Mouse (Mus musculus) stomach, embryonic 14.5 days (tissue): ENCODE results near the gene Msmb. TPM values are rescaled to one million over a fixed set of nuclear protein-coding genes. Genes with fewer than 3 reads are reported as not detected.
"Not testable (repeated sequence)": the region's sequence is repeated elsewhere in the genome, so short reads cannot be mapped to it uniquely, and the experiment has no call there.

Experiments
- ATAC-seq: fragments of 200-750 bp; cut with Nextera tagmentation; 2 replicates; pipeline ENCODE4 v1.8.0; 2017; ENCODE audit warnings: low read depth, moderate TSS enrichment; ENCODE audit not compliant: insufficient number of reproducible peaks, insufficient read depth, low FRiP score
- H3K27ac ChIP-seq: fragments of 300-500 bp; sonication (generic); 2 replicates; pipeline ENCODE4 v1.5.1; 2014; ENCODE audit warnings: mild to moderate bottlenecking, low read length, moderate library complexity, mixed read lengths
- H3K27me3 ChIP-seq: fragments of 300-500 bp; sonication (generic); 2 replicates; pipeline ENCODE4 v1.6.1; 2014; ENCODE audit warnings: low read length, control low read depth, mixed read lengths; ENCODE audit not compliant: control insufficient read depth, insufficient read depth
- H3K36me3 ChIP-seq: fragments of 300-500 bp; sonication (generic); 2 replicates; pipeline ENCODE4 v1.6.1; 2014; ENCODE audit warnings: mild to moderate bottlenecking, control low read depth, low read length, moderate library complexity, mixed read lengths; ENCODE audit not compliant: control insufficient read depth, insufficient read depth
- H3K4me1 ChIP-seq: fragments of 300-500 bp; sonication (generic); 2 replicates; pipeline ENCODE4 v1.6.1; 2014; ENCODE audit warnings: low read length, control low read depth, mixed read lengths; ENCODE audit not compliant: control insufficient read depth, insufficient read depth
- H3K4me2 ChIP-seq: fragments of 300-500 bp; sonication (generic); replicated peaks from 2 replicates; pipeline ENCODE4 v1.6.1; 2014; ENCODE audit warnings: low read depth, low read length, control low read depth
- H3K4me3 ChIP-seq: fragments of 300-500 bp; sonication (generic); 2 replicates; pipeline ENCODE4 v1.5.1; 2014; ENCODE audit warnings: low read depth, low read length, control low read depth
- H3K9ac ChIP-seq: fragments of 300-500 bp; sonication (generic); replicated peaks from 2 replicates; pipeline ENCODE4 v1.6.1; 2014; ENCODE audit warnings: low read depth, mild to moderate bottlenecking, control low read depth, low read length, moderate library complexity, mixed read lengths
- H3K9me3 ChIP-seq: fragments of 300-500 bp; sonication (generic); 2 replicates; pipeline ENCODE4 v1.6.1; 2016; ENCODE audit warnings: low read depth, low read length, control low read depth; ENCODE audit not compliant: control insufficient read depth
- WGBS: fragments of 180-500 bp; shearing (Covaris S2); extraction: QIAGEN DNeasy Blood & Tissue Kit; methylation state at CpG from one replicate; pipeline ENCODE4 v1.1.7; 2014; 5-methylcytosine and 5-hydroxymethylcytosine counted together
- polyA plus RNA-seq: library from polyadenylated mRNA; unstranded; fragments of >200 nt; fragmentation: Nextera tagmentation; extraction: Ambion mirVana; gene quantifications from 2 replicates; pipeline ENCODE4 v1.2.1, GENCODE M21; 2014

Msmb gene
- polyA plus RNA-seq, 1 experiment from 2014 or later, result not detected

DNA sequence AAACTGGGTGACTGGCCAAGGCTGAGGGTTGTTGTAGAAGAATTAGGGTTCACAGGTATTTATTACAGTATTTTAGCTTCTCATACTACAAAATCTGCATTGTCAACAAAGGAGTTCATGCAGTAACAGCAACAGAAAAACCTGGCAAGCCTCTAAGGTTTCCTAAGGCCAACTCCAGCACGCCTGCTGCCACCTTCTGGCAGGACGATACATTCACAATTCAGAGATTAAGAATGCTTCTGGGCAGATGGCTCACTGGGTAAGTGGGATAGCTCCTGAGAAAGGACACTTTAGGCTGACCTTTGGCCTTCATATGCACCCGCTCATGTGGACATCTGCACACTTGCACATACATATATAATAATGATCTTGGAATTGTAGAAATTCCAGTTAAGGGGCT, 50.6 kb downstream of the Msmb start:
- Histone ChIP-seq H3K9ac (no peak overlapping the region), H3K9me3 (no peaks in the 10 kb centered on the region), H3K4me2 (no peak overlapping the region), H3K36me3 (peaks cover 48% of the 10 kb centered on the region), H3K27me3 (no peaks in the 10 kb centered on the region), H3K4me3 (no peak overlapping the region), H3K4me1 (no peaks in the 10 kb centered on the region), H3K27ac (no peak overlapping the region)
- 0 out of 2 replicates have a peak, but pooled peaks have one; percentile 28 for ATAC-seq
- 40% methylated on average over 3 of the region's 3 CpGs for whole genome bisulfite sequencing

- not testable (repeated sequence) for H3K4me3 ChIP-seq, H3K9me3 ChIP-seq, ATAC-seq, H3K27me3 ChIP-seq, H3K4me1 ChIP-seq, H3K27ac ChIP-seq, H3K4me2 ChIP-seq, H3K9ac ChIP-seq
- WGBS, result 79% methylated on average over 5 of the region's 5 CpGs
- H3K36me3 ChIP-seq, result peaks cover 45% of the 10 kb centered on the region
Measured at GRCm38 (mm10) chr14:32193557-32193956, 51.7 kb downstream of the Msmb start.

DNA sequence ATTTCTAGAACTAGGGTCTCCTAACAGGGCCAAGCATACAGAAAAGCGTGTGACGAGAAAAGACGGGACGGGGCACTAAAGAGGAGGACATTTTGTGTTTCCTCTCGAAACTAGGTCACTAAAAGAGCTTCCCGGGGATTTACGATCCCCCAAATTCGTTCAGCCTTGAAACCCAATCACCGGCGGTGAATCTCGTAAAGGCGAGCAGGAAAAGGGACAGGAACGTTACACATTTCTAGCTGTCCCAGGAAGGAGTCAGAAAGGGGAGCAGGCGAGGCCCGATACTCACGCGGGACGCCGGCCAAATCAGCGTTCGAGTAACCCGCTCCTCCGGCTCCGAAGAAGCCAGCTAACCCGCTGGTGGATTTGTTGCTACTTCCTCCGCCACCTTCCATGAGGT, 59.5 kb downstream of the Msmb start:
- H3K4me3 ChIP-seq, result peak overlapping the region; percentile 100
- peak; percentile 39; the same call in 1 of the 2 replicates for ATAC-seq
- H3K36me3 ChIP-seq, result peaks cover 20% of the 10 kb centered on the region
- H3K27ac ChIP-seq, result no peak overlapping the region
- peak overlapping the region; percentile 61 for H3K4me2 ChIP-seq
- WGBS, result under 1% methylated on average over 26 of the region's 26 CpGs
- no peaks in the 10 kb centered on the region for H3K9me3 ChIP-seq
- H3K4me1 ChIP-seq, result peaks cover 15% of the 10 kb centered on the region; the same call in 1 of the 2 replicates
- no peaks in the 10 kb centered on the region for H3K27me3 ChIP-seq
- H3K9ac ChIP-seq, result peak overlapping the region; percentile 40

GRCm38 (mm10) chr14:32201791-32202451, 60.1 kb downstream of the Msmb start, which contains the start of the genes Timm23 and Parg:
Gene Timm23 (minus strand): TSS chr14:32201898.
Gene Parg (plus strand): TSS chr14:32201949.
- H3K36me3 ChIP-seq, result peaks cover 18% of the 10 kb centered on the region
- peak within 1 kb of the TSS; percentile 34; the same call in 1 of the 2 replicates for H3K27ac ChIP-seq
- ATAC-seq, result peak; percentile 93; the same call in 1 of the 2 replicates
- H3K4me1 ChIP-seq, result peaks cover 15% of the 10 kb centered on the region; the same call in 1 of the 2 replicates
- H3K9me3 ChIP-seq, result no peaks in the 10 kb centered on the region
- no peaks in the 10 kb centered on the region for H3K27me3 ChIP-seq
- peak within 1 kb of the TSS; percentile 86 for H3K4me2 ChIP-seq
- H3K4me3 ChIP-seq, result peak within 1 kb of the TSS; percentile 100
- peak within 1 kb of the TSS; percentile 94 for H3K9ac ChIP-seq
- WGBS, result under 1% methylated on average over 77 of the region's 77 CpGs

Other genes with a start within 250 kb of the Msmb start
- 0.08 and 0.09 TPM in 2 replicates for gene Galnt15, start 113.0 kb upstream of the Msmb start, polyA plus RNA-seq
- 19.3 and 25.9 TPM in 2 replicates for gene Oxnad1, start 56.6 kb upstream of the Msmb start, polyA plus RNA-seq
- 97.1 and 98.3 TPM in 2 replicates for gene Dph3, start 56.3 kb upstream of the Msmb start, polyA plus RNA-seq
- 109 and 117 TPM in 2 replicates for gene Ncoa4, start 17.8 kb downstream of the Msmb start, polyA plus RNA-seq
- 256 and 262 TPM in 2 replicates for gene Timm23, start 59.9 kb downstream of the Msmb start, polyA plus RNA-seq
- gene Parg, start 59.9 kb downstream of the Msmb start, polyA plus RNA-seq, result 47.1 and 50.2 TPM in 2 replicates
- 12.5 and 13.6 TPM in 2 replicates for gene Ogdhl, start 180.0 kb downstream of the Msmb start, polyA plus RNA-seq
- not detected in 2 replicates for gene 1700024G13Rik, start 246.4 kb downstream of the Msmb start, polyA plus RNA-seq